Mouse (Mus musculus) liver, adult (tissue): ENCODE measurements around the gene Ccl17.

ENCODE experiments used
- GATA4 ChIP-seq: IDR thresholded peaks from 2 replicates; pipeline ENCODE4 v1.6.1; 2014; ENCODE audit warnings: mild to moderate bottlenecking, low read length; ENCODE audit not compliant: insufficient replicate concordance

Ccl17 gene

GRCm38 (mm10) chr8:94810153-94810552, at the start of gene Ccl17:
Ccl17 (plus strand) TSS chr8:94810453.
- no peak for TF ChIP-seq GATA4

- no peak for TF ChIP-seq GATA4
Observed at GRCm38 (mm10) chr8:94767035-94767434, 43.2 kb upstream of the Ccl17 start.

- no peak for TF ChIP-seq GATA4
Observed at GRCm38 (mm10) chr8:94770945-94771344, 39.3 kb upstream of the Ccl17 start.

GRCm38 (mm10) chr8:94771941-94772670, 38.1 kb upstream of the Ccl17 start, which contains the start of gene Cx3cl1:
Cx3cl1 (plus strand) TSS chr8:94772009.
- no peak for TF ChIP-seq GATA4

- no peak for TF ChIP-seq GATA4
Observed at GRCm38 (mm10) chr8:94773048-94773447, 37.2 kb upstream of the Ccl17 start.

GRCm38 (mm10) chr8:94773700-94774171, 36.5 kb upstream of the Ccl17 start:
- TF ChIP-seq GATA4, result no peak

DNA sequence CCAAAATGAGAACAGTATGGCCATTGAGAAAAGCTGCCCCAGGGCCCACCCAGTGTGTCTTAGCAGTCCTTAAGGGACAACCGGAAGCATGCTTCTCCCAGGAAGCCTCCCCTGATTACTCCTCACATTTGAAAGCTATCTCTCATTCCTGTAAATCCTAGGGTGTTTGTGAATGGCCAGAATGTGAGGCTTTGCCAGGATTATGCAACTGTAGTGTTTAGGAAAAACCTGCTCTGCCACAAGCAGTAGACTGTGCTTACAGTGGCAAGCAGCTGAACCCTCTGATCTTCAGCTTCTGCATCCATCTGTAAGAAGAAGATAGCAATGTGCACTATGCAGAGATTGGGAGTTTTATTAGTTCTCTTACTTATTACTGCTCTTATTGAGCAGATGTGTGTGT, 35.7 kb upstream of the Ccl17 start:
- no peak for TF ChIP-seq GATA4

GRCm38 (mm10) chr8:94776346-94776745, 33.9 kb upstream of the Ccl17 start:
- no peak for TF ChIP-seq GATA4

DNA sequence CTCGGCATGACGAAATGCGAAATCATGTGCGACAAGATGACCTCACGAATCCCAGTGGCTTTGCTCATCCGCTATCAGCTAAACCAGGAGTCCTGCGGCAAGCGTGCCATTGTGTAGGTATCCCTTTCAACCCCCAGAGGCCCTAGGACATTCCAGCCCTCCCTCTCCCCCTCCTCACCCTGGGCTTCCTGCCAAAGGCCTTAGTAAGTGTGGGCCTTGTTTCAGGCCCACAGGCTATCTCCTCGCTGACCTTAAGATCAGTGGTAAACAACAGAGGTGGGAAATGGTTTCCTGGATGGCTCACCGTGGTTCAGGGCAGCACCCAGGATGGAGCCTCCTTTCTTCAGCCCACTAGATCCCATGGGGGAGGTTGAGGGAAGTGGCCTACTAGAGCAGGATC, 32.2 kb upstream of the Ccl17 start:
- TF ChIP-seq GATA4, result no peak

- TF ChIP-seq GATA4, result no peak
Observed at GRCm38 (mm10) chr8:94778473-94778872, 31.8 kb upstream of the Ccl17 start.

GRCm38 (mm10) chr8:94778895-94779533, 31.2 kb upstream of the Ccl17 start:
- no peak for TF ChIP-seq GATA4

DNA sequence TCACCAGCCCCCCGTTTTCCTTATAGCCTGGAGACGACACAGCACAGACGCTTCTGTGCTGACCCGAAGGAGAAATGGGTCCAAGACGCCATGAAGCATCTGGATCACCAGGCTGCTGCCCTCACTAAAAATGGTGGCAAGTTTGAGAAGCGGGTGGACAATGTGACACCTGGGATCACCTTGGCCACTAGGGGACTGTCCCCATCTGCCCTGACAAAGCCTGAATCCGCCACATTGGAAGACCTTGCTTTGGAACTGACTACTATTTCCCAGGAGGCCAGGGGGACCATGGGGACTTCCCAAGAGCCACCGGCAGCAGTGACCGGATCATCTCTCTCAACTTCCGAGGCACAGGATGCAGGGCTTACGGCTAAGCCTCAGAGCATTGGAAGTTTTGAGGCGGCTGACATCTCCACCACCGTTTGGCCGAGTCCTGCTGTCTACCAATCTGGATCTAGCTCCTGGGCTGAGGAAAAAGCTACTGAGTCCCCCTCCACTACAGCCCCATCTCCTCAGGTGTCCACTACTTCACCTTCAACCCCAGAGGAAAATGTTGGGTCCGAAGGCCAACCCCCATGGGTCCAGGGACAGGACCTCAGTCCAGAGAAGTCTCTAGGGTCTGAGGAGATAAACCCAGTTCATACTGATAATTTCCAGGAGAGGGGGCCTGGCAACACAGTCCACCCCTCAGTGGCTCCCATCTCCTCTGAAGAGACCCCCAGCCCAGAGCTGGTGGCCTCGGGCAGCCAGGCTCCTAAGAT, 30.5 kb upstream of the Ccl17 start:
- TF ChIP-seq GATA4, result no peak

GRCm38 (mm10) chr8:94780491-94781154, 29.6 kb upstream of the Ccl17 start:
- no peak for TF ChIP-seq GATA4

- no peak for TF ChIP-seq GATA4
Observed at GRCm38 (mm10) chr8:94781155-94781837, 29.0 kb upstream of the Ccl17 start.

- no peak for TF ChIP-seq GATA4
Observed at GRCm38 (mm10) chr8:94781838-94782235, 28.4 kb upstream of the Ccl17 start.
